Mouse (Mus musculus) embryonic fibroblast, embryonic 13.5 days (primary cell): ENCODE results near the gene Tvp23a.

ENCODE experiments used
- CTCF ChIP-seq: IDR thresholded peaks from 2 replicates; pipeline ENCODE4 v1.5.1; 2011; ENCODE audit warnings: mild to moderate bottlenecking, control low read depth, low read length, moderate library complexity, borderline replicate concordance; ENCODE audit not compliant: insufficient read depth
- POLR2A ChIP-seq: IDR thresholded peaks from 2 replicates; pipeline ENCODE4 v1.6.1; 2011; ENCODE audit warnings: low read depth, mild to moderate bottlenecking, control low read depth, low read length, moderate library complexity

- TF ChIP-seq CTCF (no peak), POLR2A (no peak; the same call in none of the 2 replicates)
Observed at GRCm38 (mm10) chr16:10411764-10412746, 35.1 kb downstream of the Tvp23a start, which contains the start of gene Nubp1.
